Mouse (Mus musculus) liver, adult 2 months (tissue): ENCODE measurements around the gene Ddhd1. TPM values are rescaled to one million over a fixed set of nuclear protein-coding genes. Genes with fewer than 3 reads are reported as not detected.

Source experiments
- DNase-seq: peaks from one replicate; pipeline ENCODE4 v3.0.0-alpha.2; 2011; ENCODE audit warnings: low read depth, low spot score; ENCODE audit errors: extremely low read depth
- H3K27ac ChIP-seq: fragments of 200-500 bp; replicated peaks from 2 replicates; pipeline ENCODE4 v1.5.1; 2012; ENCODE audit warnings: low read depth, mild to moderate bottlenecking, control low read depth, inconsistent platforms, low read length; ENCODE audit not compliant: insufficient read depth
- H3K27me3 ChIP-seq: fragments of 200-500 bp; 2 replicates; pipeline ENCODE4 v1.6.1; 2012; ENCODE audit warnings: mild to moderate bottlenecking, moderate library complexity, low read length, inconsistent platforms; ENCODE audit not compliant: control insufficient read depth, insufficient read depth
- H3K36me3 ChIP-seq: fragments of 200-500 bp; 2 replicates; pipeline ENCODE4 v1.6.1; 2012; ENCODE audit warnings: low read length, inconsistent platforms; ENCODE audit not compliant: control insufficient read depth, insufficient read depth
- H3K4me1 ChIP-seq: fragments of 200-500 bp; 2 replicates; pipeline ENCODE4 v1.6.1; 2011; ENCODE audit warnings: low read length; ENCODE audit not compliant: control insufficient read depth, insufficient read depth
- H3K4me3 ChIP-seq: fragments of 200-500 bp; 2 replicates; pipeline ENCODE4 v1.5.1; 2011; ENCODE audit warnings: low read depth, mild to moderate bottlenecking, control low read depth, low read length, moderate library complexity; ENCODE audit not compliant: insufficient read depth
- H3K79me2 ChIP-seq: fragments of 200-500 bp; 2 replicates; pipeline ENCODE4 v1.6.1; 2012; ENCODE audit warnings: inconsistent platforms, mild to moderate bottlenecking, low read length, moderate library complexity; ENCODE audit not compliant: control insufficient read depth, insufficient read depth
- H3K9ac ChIP-seq: fragments of 200-500 bp; 2 replicates; pipeline ENCODE4 v1.6.1; 2012; ENCODE audit warnings: low read depth, mild to moderate bottlenecking, control low read depth, inconsistent platforms, low read length
- CTCF ChIP-seq: fragments of 200-500 bp; IDR thresholded peaks from 2 replicates; pipeline ENCODE4 v1.5.1; 2011; ENCODE audit warnings: low read depth, low read length, control low read depth
- POLR2A ChIP-seq: fragments of 200-500 bp; IDR thresholded peaks from 2 replicates; pipeline ENCODE4 v1.6.1; 2011; ENCODE audit warnings: low read length, control low read depth; ENCODE audit not compliant: insufficient read depth; ENCODE audit errors: extremely low read depth
- WGBS: fragments of 180-500 bp; shearing (Covaris S2); methylation state at CpG from one replicate; pipeline ENCODE4 v1.1.7; 2018; 5-methylcytosine and 5-hydroxymethylcytosine counted together
- polyA plus RNA-seq: library from polyadenylated mRNA; depleted of rRNA; stranded (reverse); fragments of >200 nt; gene quantifications from 2 replicates; pipeline ENCODE4 v1.2.3, GENCODE M21; 2012
- total RNA-seq: library from RNA; depleted of rRNA; stranded (reverse); fragments of >200 nt; gene quantifications from 2 replicates; pipeline ENCODE4 v1.2.3, GENCODE M21; 2014

The Ddhd1 gene
- total and polyA plus RNA-seq, 2 experiments: 10.1 to 10.7 TPM

- Histone ChIP-seq H3K9ac (no peak overlapping the region), H3K79me2 (peaks cover 5% of the 10 kb centered on the region; the same call in 1 of the 2 replicates), H3K4me1 (peaks cover 15% of the 10 kb centered on the region), H3K4me3 (no peak overlapping the region), H3K36me3 (no peaks in the 10 kb centered on the region), H3K27ac (no peak overlapping the region), H3K27me3 (no peaks in the 10 kb centered on the region)
- no peak for TF ChIP-seq CTCF
- peak; percentile 59 for DNase-seq
- WGBS: 22% methylated on average over 5 of the region's 5 CpGs
These were observed 3.6 kb upstream of the Ddhd1 start for GRCm38 (mm10) chr14:45661575-45661974.

- H3K36me3 ChIP-seq: no peaks in the 10 kb centered on the region
- WGBS: 78% methylated on average over 1 of the region's 1 CpGs
- H3K4me3 ChIP-seq: no peak overlapping the region
- H3K27me3 ChIP-seq: no peaks in the 10 kb centered on the region
- TF ChIP-seq POLR2A (no peak), CTCF (no peak)
- no peak for DNase-seq
- H3K9ac ChIP-seq: no peak overlapping the region
- H3K27ac ChIP-seq: no peak overlapping the region
- H3K79me2 ChIP-seq: peaks cover 7% of the 10 kb centered on the region; the same call in 1 of the 2 replicates
- H3K4me1 ChIP-seq: peaks cover 18% of the 10 kb centered on the region
These were observed 2.4 kb upstream of the Ddhd1 start for GRCm38 (mm10) chr14:45660315-45660714.

- under 1% methylated on average over 69 of the region's 69 CpGs for WGBS
- Histone ChIP-seq H3K79me2 (peaks cover 21% of the 10 kb centered on the region), H3K9ac (peak overlapping the region; percentile 96), H3K27ac (peak overlapping the region; percentile 75), H3K27me3 (no peaks in the 10 kb centered on the region), H3K4me1 (peaks cover 22% of the 10 kb centered on the region), H3K4me3 (peak overlapping the region; percentile 68), H3K36me3 (no peaks in the 10 kb centered on the region)
- TF ChIP-seq CTCF: peak; percentile 46
- TF ChIP-seq POLR2A: no peak
- DNase-seq: peak; percentile 43
These were observed 907 bp downstream of the Ddhd1 start for GRCm38 (mm10) chr14:45656831-45657640.

- H3K9ac ChIP-seq: no peak overlapping the region
- H3K4me1 ChIP-seq: peaks cover 15% of the 10 kb centered on the region
- no peak overlapping the region for H3K4me3 ChIP-seq
These were observed 3.0 kb downstream of the Ddhd1 start for GRCm38 (mm10) chr14:45654876-45655416.

GRCm38 (mm10) chr14:45653756-45654155, 4.2 kb downstream of the Ddhd1 start:
- 95% methylated on average over 2 of the region's 2 CpGs for WGBS
- H3K27me3 ChIP-seq: no peaks in the 10 kb centered on the region
- H3K79me2 ChIP-seq: peaks cover 42% of the 10 kb centered on the region
- peaks cover 14% of the 10 kb centered on the region for H3K4me1 ChIP-seq
- no peak overlapping the region for H3K9ac ChIP-seq
- TF ChIP-seq POLR2A: no peak
- TF ChIP-seq CTCF: no peak
- no peak for DNase-seq
- H3K27ac ChIP-seq: no peak overlapping the region
- H3K36me3 ChIP-seq: no peaks in the 10 kb centered on the region
- H3K4me3 ChIP-seq: no peak overlapping the region

More at GRCm38 (mm10) chr14:45654876-45655416, 3.0 kb downstream of the Ddhd1 start:
- TF ChIP-seq POLR2A (no peak), CTCF (no peak)
- H3K27me3 ChIP-seq: no peaks in the 10 kb centered on the region
- DNase-seq: peak; percentile 76
- 42% methylated on average over 13 of the region's 13 CpGs for WGBS
- H3K36me3 ChIP-seq: no peaks in the 10 kb centered on the region
- H3K79me2 ChIP-seq: peaks cover 36% of the 10 kb centered on the region
- H3K27ac ChIP-seq: no peak overlapping the region
